Mouse (Mus musculus): ENCODE measurements around the gene Peak1. TPM values are rescaled to one million over a fixed set of nuclear protein-coding genes. Genes with fewer than 3 reads are reported as not detected.

Peak1 gene
- total and polyA plus RNA-seq, 3 experiments = 2.8 to 13.3 (median 5.4) TPM

DNA sequence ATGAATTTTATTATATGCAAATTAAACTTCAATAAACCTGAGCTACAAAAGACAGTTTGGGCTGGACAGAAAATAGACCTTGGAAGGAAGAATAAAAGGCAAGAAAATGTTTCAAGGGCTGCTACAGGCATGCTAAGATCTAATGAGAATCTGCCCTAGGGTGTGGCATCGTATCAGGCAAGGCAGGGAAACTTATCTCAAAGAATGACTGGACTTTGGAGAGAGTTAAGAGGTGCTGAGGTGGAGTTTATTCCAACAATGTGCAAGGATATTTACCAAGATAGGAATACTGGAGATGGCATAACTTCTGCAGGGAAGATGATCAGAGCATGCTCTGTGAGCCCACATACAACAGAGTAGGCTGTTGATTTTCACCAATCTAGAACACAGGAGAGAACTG, 154.8 kb downstream of the Peak1 start:
- Histone ChIP-seq H3K27ac (ENCODE audit: insufficient read depth, low read depth) (no peak overlapping the region), H3K36me3 (replicated peaks in 1 of 2; ENCODE audit: control insufficient read depth in 1 of 2, insufficient read depth in 1 of 2, low read length in 1 of 2) (peaks cover 0 to 37% of the 10 kb centered on the region in 2 experiments), H3K4me1 (ENCODE audit: control insufficient read depth in 1 of 2, insufficient read depth in 2 of 2) (peaks cover 12 to 60% of the 10 kb centered on the region in 2 experiments), H3K9me3 (replicated peaks; ENCODE audit: low read length) (peaks cover 4% of the 10 kb centered on the region), H3K9ac (ENCODE audit: insufficient read depth, low read depth) (no peak overlapping the region), H3K27me3 (replicated peaks) (no peaks in the 10 kb centered on the region), H3K4me3 (replicated peaks in 1 of 3; ENCODE audit: low read depth in 2 of 3, low read length in 2 of 3, poor library complexity in 1 of 3) (no peak overlapping the region), H3K4me2 (ENCODE audit: insufficient read depth, low read depth, poor library complexity, severe bottlenecking) (no peak overlapping the region), H3K79me2 (replicated peaks; ENCODE audit: control insufficient read depth, extremely low read depth, insufficient read depth, poor library complexity, severe bottlenecking) (no peaks in the 10 kb centered on the region)
- in situ Hi-C loops (cut with MboI; ENCODE audit: low pct_ligation_motif_present, low pct_unique_long_range_greater_than_20kb, low sequenced_read_pairs) = loop anchor here (5.0 to 25.0 kb wide), 3 partner anchors 54 to 282 kb away; partner anchors contain the start of genes Hmg20a and Peak1
- DNase-seq (ENCODE audit: extremely low read depth) = no peak
- no peak for TF ChIP-seq MAZ (IDR thresholded peaks at IDR 0.05; ENCODE audit: low read depth, low read length)
- TF ChIP-seq NRF1 (IDR thresholded peaks at IDR 0.05; ENCODE audit: low read depth, low read length) = no peak
- TF ChIP-seq MXI1 (IDR thresholded peaks at IDR 0.05; ENCODE audit: low read depth, low read length) = no peak
- TF ChIP-seq RCOR1 (conservative IDR thresholded peaks at IDR 0.05; ENCODE audit: low read depth, low read length) = no peak
- TF ChIP-seq KAT2A (IDR thresholded peaks at IDR 0.05; ENCODE audit: insufficient replicate concordance, low read length) = no peak
- no peak for TF ChIP-seq CTCF (conservative IDR thresholded peaks at IDR 0.05 in 1 of 2, IDR thresholded peaks at IDR 0.05 in 1 of 2; ENCODE audit: low read depth in 2 of 2, low read length in 2 of 2)
- TF ChIP-seq ELF1 (IDR thresholded peaks at IDR 0.05; ENCODE audit: low read depth, low read length) = no peak
- TF ChIP-seq USF1 (IDR thresholded peaks at IDR 0.05; ENCODE audit: low read depth, low read length) = no peak
- no peak for TF ChIP-seq TBP (conservative IDR thresholded peaks at IDR 0.05; ENCODE audit: low read depth, low read length)
- TF ChIP-seq MYC (IDR thresholded peaks at IDR 0.05; ENCODE audit: low read depth, low read length) = no peak
- dilution Hi-C loops (cut with MboI; ENCODE audit: extremely low pct_ligation_motif_present, extremely low pct_unique_long_range_greater_than_20kb, low sequenced_read_pairs) = no loop called here

DNA sequence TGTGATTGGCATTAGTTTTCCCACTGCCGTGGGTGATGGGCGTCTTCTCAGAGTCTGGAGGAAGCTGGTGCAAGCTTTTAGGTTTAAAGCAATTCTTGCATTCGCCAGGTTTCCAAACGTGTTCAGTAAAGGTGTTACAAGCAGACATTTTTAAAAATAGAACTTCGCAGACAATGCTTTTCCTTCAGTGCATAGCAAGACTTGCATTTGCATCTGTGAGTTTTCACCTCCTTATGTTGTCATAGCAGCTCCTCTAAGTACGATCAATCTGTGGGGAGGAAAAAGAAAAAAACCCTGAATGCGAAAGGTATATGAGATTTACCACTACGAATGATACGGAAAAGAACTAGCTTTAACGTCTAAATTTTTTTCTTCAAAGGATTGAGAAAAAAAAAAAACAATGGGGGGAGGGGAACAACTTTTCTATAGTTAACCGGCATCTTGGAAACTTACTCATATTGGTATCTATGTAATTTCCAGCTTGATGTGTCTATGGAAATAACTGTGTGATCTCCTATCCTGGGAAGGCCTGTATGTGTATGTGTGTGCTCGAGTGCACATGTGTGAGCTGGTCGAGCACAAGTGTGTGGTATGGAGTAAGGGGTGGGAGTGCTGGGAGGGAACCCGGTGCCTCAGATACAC, 157.3 kb downstream of the Peak1 start:
- peak; percentile 6 for DNase-seq (ENCODE audit: extremely low read depth)
- dilution Hi-C loops (cut with MboI; ENCODE audit: extremely low pct_ligation_motif_present, extremely low pct_unique_long_range_greater_than_20kb, low sequenced_read_pairs) = no loop called here
- no peak overlapping the region for H3K27ac ChIP-seq (ENCODE audit: insufficient read depth, low read depth)

More for the DNA sequence above, 157.3 kb downstream of the Peak1 start:
- Histone ChIP-seq H3K4me1 (ENCODE audit: control insufficient read depth in 1 of 2, insufficient read depth in 2 of 2) (peaks cover 5 to 43% of the 10 kb centered on the region in 2 experiments), H3K79me2 (replicated peaks; ENCODE audit: control insufficient read depth, extremely low read depth, insufficient read depth, poor library complexity, severe bottlenecking) (no peaks in the 10 kb centered on the region), H3K4me2 (ENCODE audit: insufficient read depth, low read depth, poor library complexity, severe bottlenecking) (no peak overlapping the region), H3K4me3 (replicated peaks in 1 of 3; ENCODE audit: low read depth in 2 of 3, low read length in 2 of 3, poor library complexity in 1 of 3) (no peak overlapping the region), H3K27me3 (replicated peaks) (no peaks in the 10 kb centered on the region), H3K9ac (ENCODE audit: insufficient read depth, low read depth) (no peak overlapping the region), H3K9me3 (replicated peaks; ENCODE audit: low read length) (peaks cover 4% of the 10 kb centered on the region), H3K36me3 (replicated peaks in 1 of 2; ENCODE audit: control insufficient read depth in 1 of 2, insufficient read depth in 1 of 2, low read length in 1 of 2) (peaks cover 0 to 53% of the 10 kb centered on the region in 2 experiments)
- TF ChIP-seq USF1 (IDR thresholded peaks at IDR 0.05; ENCODE audit: low read depth, low read length) (no peak), CHD2 (IDR thresholded peaks at IDR 0.05; ENCODE audit: low read length) (no peak), ZC3H11A (IDR thresholded peaks at IDR 0.05; ENCODE audit: low read depth, low read length) (no peak), ZKSCAN1 (IDR thresholded peaks at IDR 0.05; ENCODE audit: borderline replicate concordance, low read depth, low read length) (no peak), BHLHE40 (IDR thresholded peaks at IDR 0.05; ENCODE audit: low read depth, low read length) (no peak), MAZ (IDR thresholded peaks at IDR 0.05; ENCODE audit: low read depth, low read length) (no peak), ZNF384 (IDR thresholded peaks at IDR 0.05; ENCODE audit: low read depth, low read length) (peak; percentile 80), MAX (IDR thresholded peaks at IDR 0.05; ENCODE audit: low read length) (no peak), MEF2A (IDR thresholded peaks at IDR 0.05; ENCODE audit: borderline replicate concordance, low read depth, low read length) (no peak)
- in situ Hi-C loops (cut with MboI; ENCODE audit: low pct_ligation_motif_present, low pct_unique_long_range_greater_than_20kb, low sequenced_read_pairs) = loop anchor here (5.0 to 25.0 kb wide), 3 partner anchors 57 to 284 kb away; partner anchors contain the start of genes Hmg20a and Peak1

All from CH12.LX (cell line).